Mouse (Mus musculus): ENCODE measurements around the gene Tshz2.

The Tshz2 gene

GRCm38 (mm10) chr2:170006829-170007228, 374.0 kb downstream of the Tshz2 start:
- no peak for DNase-seq (ENCODE audit: low spot score in 2 of 2)

GRCm38 (mm10) chr2:170007426-170007958, 374.7 kb downstream of the Tshz2 start:
- DNase-seq (ENCODE audit: low spot score in 2 of 2): no peak

GRCm38 (mm10) chr2:170009729-170010128, 376.9 kb downstream of the Tshz2 start:
- no peak for DNase-seq (ENCODE audit: low spot score in 2 of 2)

GRCm38 (mm10) chr2:170011858-170012257, 379.0 kb downstream of the Tshz2 start:
- DNase-seq (ENCODE audit: low spot score in 2 of 2): no peak

DNA sequence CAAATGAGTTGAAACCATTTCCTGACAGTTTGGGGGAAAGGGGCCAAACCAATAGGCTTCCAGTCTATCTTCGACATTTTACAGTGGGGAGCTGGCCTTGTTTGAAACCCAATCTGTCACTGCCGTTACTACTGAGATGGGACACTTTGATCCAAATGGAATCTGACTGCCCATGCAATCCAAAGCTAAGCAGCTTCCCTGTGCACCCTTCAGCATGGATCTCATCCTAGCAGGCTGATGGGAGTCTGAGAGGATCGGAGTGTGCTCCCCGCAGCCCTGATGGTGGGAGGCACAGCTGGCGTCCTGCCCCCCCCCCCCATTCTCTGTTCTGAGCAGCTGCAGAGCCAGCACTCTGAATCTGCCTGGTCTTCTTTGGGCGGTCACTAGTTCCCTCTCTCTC, 384.5 kb downstream of the Tshz2 start:
- no peak for DNase-seq (ENCODE audit: low spot score in 2 of 2)

GRCm38 (mm10) chr2:170017926-170018325, 385.1 kb downstream of the Tshz2 start:
- no peak for DNase-seq (ENCODE audit: low spot score in 2 of 2)

GRCm38 (mm10) chr2:170022953-170023352, 390.1 kb downstream of the Tshz2 start:
- DNase-seq (ENCODE audit: low spot score in 2 of 2): no peak

GRCm38 (mm10) chr2:170023741-170024140, 390.9 kb downstream of the Tshz2 start:
- no peak for DNase-seq (ENCODE audit: low spot score in 2 of 2)

DNA sequence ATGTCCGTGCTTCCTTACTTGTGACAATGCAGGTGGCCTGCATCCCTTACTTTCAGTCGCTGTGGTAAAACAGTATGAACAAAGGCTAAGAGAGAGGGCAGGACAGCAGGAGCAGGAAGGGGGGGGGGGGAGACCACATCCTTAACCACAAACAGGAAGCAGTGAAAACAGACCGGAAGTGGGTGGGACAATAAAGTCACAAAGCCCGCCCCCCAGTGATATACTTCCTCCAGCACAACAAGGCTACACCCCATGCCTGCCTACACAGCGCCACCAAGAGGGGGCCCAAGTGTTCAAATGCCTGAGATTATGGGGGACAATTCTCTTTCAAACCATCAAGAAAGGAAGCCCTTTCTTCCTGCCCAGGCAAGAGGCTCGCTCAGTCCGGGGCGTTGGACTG, 392.1 kb downstream of the Tshz2 start:
- DNase-seq (ENCODE audit: low spot score in 2 of 2): peak; percentile 4 to 39

DNA sequence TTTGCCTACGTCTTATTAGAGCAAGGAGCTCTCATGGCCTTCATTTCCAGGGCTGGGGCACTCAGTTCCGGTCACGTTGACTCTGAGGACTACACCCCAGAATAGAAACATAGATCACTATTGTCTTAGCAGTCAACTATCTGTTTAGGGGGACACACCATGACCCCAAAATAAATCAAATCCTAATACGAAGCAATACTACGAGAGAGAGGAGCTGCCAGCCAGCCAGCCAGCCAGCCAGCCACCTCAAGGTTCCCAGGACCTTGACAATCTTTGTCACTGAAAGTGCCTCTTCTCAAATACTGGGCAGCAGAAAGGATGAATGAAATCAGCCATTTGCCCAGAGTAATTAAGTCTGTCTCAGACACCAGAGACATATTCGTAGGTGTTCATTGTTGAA, 393.1 kb downstream of the Tshz2 start:
- DNase-seq (ENCODE audit: low spot score in 2 of 2): no peak

DNA sequence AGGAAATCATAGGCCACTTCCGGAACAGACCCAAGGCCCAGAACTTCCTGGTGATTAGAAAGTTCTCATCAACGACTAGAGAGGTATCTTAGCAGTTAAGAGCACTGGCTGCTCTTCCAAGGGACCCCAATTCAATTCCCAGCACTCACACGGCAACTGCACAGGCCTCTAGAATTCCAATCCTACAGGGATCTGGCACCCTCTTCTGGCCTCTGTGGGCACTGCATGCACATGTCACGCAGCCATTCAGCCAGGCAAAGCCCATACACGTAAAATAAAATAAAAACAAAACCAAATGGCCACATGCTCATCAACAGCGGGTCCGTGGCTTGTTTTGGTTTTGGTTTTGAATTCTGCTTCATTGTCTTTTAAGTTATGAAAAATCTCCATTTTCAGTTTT, 395.0 kb downstream of the Tshz2 start:
- peak in 1 of 2 experiments; percentile 7 for DNase-seq (ENCODE audit: low spot score in 2 of 2)

- DNase-seq (ENCODE audit: low spot score in 2 of 2): no peak
Observed at GRCm38 (mm10) chr2:170028488-170029303, 395.9 kb downstream of the Tshz2 start.

DNA sequence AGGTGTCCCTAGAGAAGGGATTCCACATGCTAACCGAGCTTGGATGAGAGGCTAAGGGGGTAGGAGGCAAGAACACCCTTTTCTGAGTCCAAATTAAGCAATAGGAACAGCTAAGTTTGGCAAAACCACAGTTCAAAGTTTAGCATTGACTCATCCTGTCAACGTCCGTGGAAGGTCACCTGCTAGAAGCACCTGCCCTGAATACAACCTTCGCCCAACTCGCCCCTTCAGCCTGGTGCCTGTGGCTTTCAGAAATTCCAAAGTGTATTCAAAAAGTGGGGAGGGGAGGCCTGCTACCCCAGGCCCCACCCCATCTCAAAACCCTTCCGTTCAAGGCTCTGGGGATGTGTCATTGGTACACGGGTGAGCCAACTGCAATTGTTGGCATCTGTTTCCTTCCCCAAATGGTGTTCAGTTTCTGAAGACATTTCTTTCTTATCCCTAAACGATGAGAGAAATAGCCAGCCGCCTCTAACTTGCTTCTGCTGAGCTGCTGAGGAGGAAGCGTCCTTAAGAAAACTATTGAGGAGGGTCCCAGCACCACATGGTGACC, 396.6 kb downstream of the Tshz2 start:
- DNase-seq (ENCODE audit: low spot score in 2 of 2): no peak

- DNase-seq (ENCODE audit: low spot score in 2 of 2): no peak
Observed at GRCm38 (mm10) chr2:170031226-170031625, 398.4 kb downstream of the Tshz2 start.

GRCm38 (mm10) chr2:170031872-170032271, 399.1 kb downstream of the Tshz2 start:
- no peak for DNase-seq (ENCODE audit: low spot score in 2 of 2)

DNA sequence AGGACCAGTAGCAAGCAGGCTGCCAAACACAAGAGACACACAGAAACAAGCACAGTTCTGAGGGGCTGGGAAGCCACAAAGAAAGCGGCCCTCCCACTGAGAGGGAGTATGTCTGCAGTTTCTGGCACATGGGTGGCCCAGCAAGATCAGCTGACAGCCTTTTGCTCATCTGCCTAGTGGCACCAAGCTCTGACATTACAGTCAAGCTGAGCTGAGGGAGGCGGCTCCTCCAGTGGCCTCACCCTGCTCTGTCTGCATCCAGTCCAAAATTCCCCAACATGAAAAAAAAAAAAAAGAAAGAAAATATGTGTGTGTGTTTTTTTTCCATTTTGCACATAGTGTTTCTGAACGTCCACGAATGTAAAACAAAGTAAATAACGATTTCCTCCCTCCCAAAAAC, 400.4 kb downstream of the Tshz2 start:
- DNase-seq (ENCODE audit: low spot score in 2 of 2): no peak

GRCm38 (mm10) chr2:170034794-170035193, 402.0 kb downstream of the Tshz2 start:
- DNase-seq (ENCODE audit: low spot score in 2 of 2): no peak

- no peak for DNase-seq (ENCODE audit: low spot score in 2 of 2)
Observed at GRCm38 (mm10) chr2:170036791-170037241, 404.0 kb downstream of the Tshz2 start.

DNA sequence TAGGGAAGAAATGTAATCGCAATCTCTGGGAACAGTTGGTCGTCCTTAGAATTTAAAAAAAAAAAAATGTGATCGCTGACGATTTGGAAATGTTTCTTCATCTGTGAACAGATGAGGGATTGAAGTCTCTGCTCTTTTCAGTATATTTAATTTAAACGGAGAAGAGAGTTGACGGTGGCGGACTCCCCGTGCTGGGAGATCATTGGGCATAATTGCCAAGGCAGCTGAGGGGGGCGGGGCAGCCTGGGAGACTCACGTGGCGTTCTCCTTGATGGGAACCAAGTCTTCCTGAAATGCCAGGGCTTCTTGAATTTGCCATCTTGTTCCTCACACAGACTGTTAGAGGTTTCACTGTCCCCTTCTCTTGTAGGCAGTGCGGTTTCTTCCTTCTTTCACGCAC, 404.5 kb downstream of the Tshz2 start:
- no peak for DNase-seq (ENCODE audit: low spot score in 2 of 2)

DNA sequence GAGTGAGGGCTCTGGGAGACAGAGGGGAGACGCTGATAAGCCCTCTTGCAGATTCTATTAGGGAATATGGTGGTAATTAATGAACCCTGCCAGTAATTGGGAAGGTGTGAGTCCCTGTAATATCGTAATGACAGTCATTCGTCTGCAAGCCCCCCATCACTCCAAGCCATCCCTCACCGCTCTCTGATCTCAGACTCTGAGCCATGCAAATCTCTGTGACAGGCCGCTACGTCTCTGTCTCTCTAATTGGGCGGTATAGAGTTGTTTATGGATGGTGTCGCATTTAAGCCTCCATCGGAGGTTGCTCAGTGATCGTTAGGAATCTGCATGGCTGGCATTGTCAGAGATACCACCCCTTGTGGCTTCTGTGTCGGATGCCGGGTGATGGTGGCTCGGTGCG, 407.0 kb downstream of the Tshz2 start:
- no peak for DNase-seq (ENCODE audit: low spot score in 2 of 2)

- no peak for DNase-seq (ENCODE audit: low spot score in 2 of 2)
Observed at GRCm38 (mm10) chr2:170041101-170041500, 408.3 kb downstream of the Tshz2 start.

GRCm38 (mm10) chr2:170042471-170043213, 409.8 kb downstream of the Tshz2 start:
- no peak for DNase-seq (ENCODE audit: low spot score in 2 of 2)
